Mouse (Mus musculus) MEL (cell line): ENCODE results near the gene Hoxa3. TPM values are rescaled to one million over a fixed set of nuclear protein-coding genes. Genes with fewer than 3 reads are reported as not detected.

ENCODE experiments used
- DNase-seq: peaks from one replicate; pipeline ENCODE4 v3.0.0; 2011; ENCODE audit warnings: low read depth, low spot score
- H3K27ac ChIP-seq: 2 replicates; pipeline ENCODE4 v1.5.1; 2012; ENCODE audit warnings: low read depth, mild to moderate bottlenecking, control low read depth, low read length, moderate library complexity; ENCODE audit not compliant: control insufficient read depth
- H3K27me3 ChIP-seq, 2 experiments: fragments of 150-350 bp in 1 of 2; sonication (generic) in 1 of 2; 2 replicates each; pipeline ENCODE4 v1.6.1; 2012; ENCODE audit warnings: low read length in 2 of 2, mild to moderate bottlenecking in 2 of 2, improper control_type of control experiment in 1 of 2, moderate library complexity in 1 of 2; ENCODE audit not compliant: insufficient read depth in 2 of 2, control insufficient read depth in 1 of 2
- H3K36me3 ChIP-seq, 2 experiments: 2 replicates each; pipeline ENCODE4 v1.6.1; 2012 to 2014; ENCODE audit warnings: low read length in 2 of 2, improper control_type of control experiment in 1 of 2, inconsistent platforms in 1 of 2, mild to moderate bottlenecking in 1 of 2; ENCODE audit not compliant: insufficient read depth in 2 of 2, control insufficient read depth in 1 of 2
- H3K4me1 ChIP-seq, 2 experiments: fragments of 150-350 bp in 1 of 2; sonication (generic) in 1 of 2; 2 replicates each; pipeline ENCODE4 v1.6.1; 2012; ENCODE audit warnings: low read length in 2 of 2, improper control_type of control experiment in 1 of 2, mild to moderate bottlenecking in 1 of 2; ENCODE audit not compliant: insufficient read depth in 2 of 2, control insufficient read depth in 1 of 2
- H3K4me3 ChIP-seq, 2 experiments: fragments of 150-350 bp in 1 of 2; sonication (generic) in 1 of 2; 2 replicates each; pipeline ENCODE4 v1.5.1; 2012; ENCODE audit warnings: low read depth in 2 of 2, low read length in 2 of 2, mild to moderate bottlenecking in 2 of 2, moderate library complexity in 2 of 2, control low read depth in 1 of 2, improper control_type of control experiment in 1 of 2; ENCODE audit not compliant: control insufficient read depth in 1 of 2, insufficient read depth in 1 of 2
- H3K79me2 ChIP-seq: 2 replicates; pipeline ENCODE4 v1.6.1; 2012; ENCODE audit warnings: mild to moderate bottlenecking, low read length, moderate library complexity; ENCODE audit not compliant: control insufficient read depth, poor library complexity, insufficient read depth
- H3K9ac ChIP-seq: 2 replicates; pipeline ENCODE4 v1.6.1; 2012; ENCODE audit warnings: low read depth, mild to moderate bottlenecking, control low read depth, low read length, moderate library complexity; ENCODE audit not compliant: control insufficient read depth, poor library complexity, severe bottlenecking
- H3K9me3 ChIP-seq: fragments of 150-350 bp; sonication (generic); replicated peaks from 2 replicates; pipeline ENCODE4 v1.6.1; 2012; ENCODE audit warnings: mild to moderate bottlenecking, low read length, improper control_type of control experiment, moderate library complexity; ENCODE audit not compliant: insufficient read depth
- BHLHE40 ChIP-seq: IDR thresholded peaks from 2 replicates; pipeline ENCODE4 v1.6.1; 2012; ENCODE audit warnings: low read depth, mild to moderate bottlenecking, inconsistent platforms, low read length, improper control_type of control experiment, borderline replicate concordance
- CHD1 ChIP-seq: IDR thresholded peaks from 2 replicates; pipeline ENCODE4 v1.6.1; 2012; ENCODE audit warnings: low read depth, mild to moderate bottlenecking, inconsistent platforms, low read length, improper control_type of control experiment
- CHD2 ChIP-seq: IDR thresholded peaks from 2 replicates; pipeline ENCODE4 v1.6.1; 2011; ENCODE audit warnings: low read length, improper control_type of control experiment
- CTCF ChIP-seq, 3 experiments: IDR thresholded peaks in 2 of 3; conservative IDR thresholded peaks in 1 of 3; 2 replicates each; pipeline ENCODE4 v1.5.1; 2011 to 2012; ENCODE audit warnings: low read length in 3 of 3, low read depth in 2 of 3, mild to moderate bottlenecking in 2 of 3, improper control_type of control experiment in 1 of 3, inconsistent platforms in 1 of 3, mixed read lengths in 1 of 3, moderate library complexity in 1 of 3; ENCODE audit not compliant: control insufficient read depth in 1 of 3, insufficient read depth in 1 of 3, poor library complexity in 1 of 3, severe bottlenecking in 1 of 3
- EP300 ChIP-seq, 2 experiments: IDR thresholded peaks; 2 replicates each; pipeline ENCODE4 v1.6.1; 2011; ENCODE audit warnings: improper control_type of control experiment in 2 of 2, low read length in 2 of 2, low read depth in 1 of 2, mild to moderate bottlenecking in 1 of 2
- GABPA ChIP-seq: IDR thresholded peaks from 2 replicates; pipeline ENCODE4 v1.6.1; 2012; ENCODE audit warnings: low read depth, mild to moderate bottlenecking, inconsistent platforms, low read length, improper control_type of control experiment, moderate library complexity
- GATA1 ChIP-seq: IDR thresholded peaks from 2 replicates; pipeline ENCODE4 v1.6.1; 2011; ENCODE audit warnings: low read depth, low read length, improper control_type of control experiment
- HCFC1 ChIP-seq: IDR thresholded peaks from 2 replicates; pipeline ENCODE4 v1.6.1; 2012; ENCODE audit warnings: low read depth, mild to moderate bottlenecking, inconsistent platforms, low read length, improper control_type of control experiment, moderate library complexity
- JUND ChIP-seq: IDR thresholded peaks from 2 replicates; pipeline ENCODE4 v1.6.1; 2011; ENCODE audit warnings: low read depth, mild to moderate bottlenecking, improper control_type of control experiment, low read length
- KAT2A ChIP-seq: conservative IDR thresholded peaks from 2 replicates; pipeline ENCODE4 v1.6.1; 2012; ENCODE audit warnings: low read depth, low read length, improper control_type of control experiment, inconsistent platforms
- MAFK ChIP-seq: IDR thresholded peaks from 2 replicates; pipeline ENCODE4 v1.6.1; 2011; ENCODE audit warnings: low read depth, mild to moderate bottlenecking, low read length, improper control_type of control experiment, borderline replicate concordance
- MAZ ChIP-seq: IDR thresholded peaks from 2 replicates; pipeline ENCODE4 v1.6.1; 2012; ENCODE audit warnings: low read depth, mild to moderate bottlenecking, inconsistent platforms, low read length, improper control_type of control experiment
- MXI1 ChIP-seq: IDR thresholded peaks from 2 replicates; pipeline ENCODE4 v1.6.1; 2011; ENCODE audit warnings: mild to moderate bottlenecking, low read depth, low read length, improper control_type of control experiment
- MYB ChIP-seq: IDR thresholded peaks from 2 replicates; pipeline ENCODE4 v1.6.1; 2011; ENCODE audit warnings: mild to moderate bottlenecking, low read depth, low read length, improper control_type of control experiment
- MYC ChIP-seq: IDR thresholded peaks from 2 replicates; pipeline ENCODE4 v1.6.1; 2011; ENCODE audit warnings: low read depth, mild to moderate bottlenecking, low read length, improper control_type of control experiment, moderate library complexity
- NRF1 ChIP-seq: IDR thresholded peaks from 2 replicates; pipeline ENCODE4 v1.6.1; 2014; ENCODE audit warnings: low read depth, mild to moderate bottlenecking, inconsistent platforms, low read length, improper control_type of control experiment, moderate library complexity; ENCODE audit not compliant: poor library complexity, insufficient read depth, severe bottlenecking
- RAD21 ChIP-seq: IDR thresholded peaks from 2 replicates; pipeline ENCODE4 v1.6.1; 2011; ENCODE audit warnings: mild to moderate bottlenecking, low read depth, low read length, improper control_type of control experiment
- TAL1 ChIP-seq: IDR thresholded peaks from 2 replicates; pipeline ENCODE4 v1.6.1; 2012; ENCODE audit warnings: mild to moderate bottlenecking, inconsistent platforms, low read length, moderate library complexity, mixed read lengths
- USF1 ChIP-seq: IDR thresholded peaks from 2 replicates; pipeline ENCODE4 v1.6.1; 2014; ENCODE audit warnings: low read depth, mild to moderate bottlenecking, inconsistent platforms, low read length, improper control_type of control experiment, moderate library complexity
- USF2 ChIP-seq, 2 experiments: IDR thresholded peaks; 2 replicates each; pipeline ENCODE4 v1.6.1; 2011 to 2012; ENCODE audit warnings: improper control_type of control experiment in 2 of 2, low read length in 2 of 2, borderline replicate concordance in 1 of 2, inconsistent platforms in 1 of 2, low read depth in 1 of 2, mild to moderate bottlenecking in 1 of 2; ENCODE audit not compliant: insufficient read depth in 1 of 2
- ZC3H11A ChIP-seq: IDR thresholded peaks from 2 replicates; pipeline ENCODE4 v1.6.1; 2012; ENCODE audit warnings: low read depth, mild to moderate bottlenecking, inconsistent platforms, low read length, improper control_type of control experiment
- ZKSCAN1 ChIP-seq: IDR thresholded peaks from 2 replicates; pipeline ENCODE4 v1.6.1; 2012; ENCODE audit warnings: low read depth, mild to moderate bottlenecking, inconsistent platforms, low read length, improper control_type of control experiment, moderate library complexity
- ZMIZ1 ChIP-seq: IDR thresholded peaks from 2 replicates; pipeline ENCODE4 v1.6.1; 2012; ENCODE audit warnings: low read depth, mild to moderate bottlenecking, inconsistent platforms, low read length, improper control_type of control experiment, moderate library complexity
- ZNF384 ChIP-seq: IDR thresholded peaks from 2 replicates; pipeline ENCODE4 v1.6.1; 2012; ENCODE audit warnings: low read depth, mild to moderate bottlenecking, inconsistent platforms, low read length, improper control_type of control experiment
- polyA plus RNA-seq, 2 experiments: library from polyadenylated mRNA; stranded (reverse) in 1 of 2; unstranded in 1 of 2; fragments of >175 nt in 1 of 2; fragments of >200 nt in 1 of 2; gene quantifications; 2 replicates each; pipeline versions ENCODE4 v1.2.1 to v1.2.4; 2012; ENCODE audit warnings: low replicate concordance in 2 of 2, low read depth in 1 of 2; ENCODE audit not compliant: insufficient read length in 2 of 2, insufficient read depth in 1 of 2, missing spikeins in 1 of 2
- total RNA-seq: library from RNA; depleted of rRNA; stranded (reverse); fragments of 300-350 nt; gene quantifications from 2 replicates; pipeline ENCODE4 v1.2.3, GENCODE M21; 2012

Gene Hoxa3
- total and polyA plus RNA-seq, 3 experiments, result not detected

- DNase-seq, result no peak
- H3K4me1 ChIP-seq, result no peaks in the 10 kb centered on the region
- no peak for TF ChIP-seq KAT2A
- TF ChIP-seq BHLHE40, result no peak
- no peak for TF ChIP-seq MAZ
- TF ChIP-seq, all 39 proteins: peak for 0
- no peaks in the 10 kb centered on the region for H3K9me3 ChIP-seq
- H3K36me3 ChIP-seq, result no peaks in the 10 kb centered on the region
- H3K27ac ChIP-seq, result no peak overlapping the region
- no peak overlapping the region for H3K4me3 ChIP-seq
- H3K9ac ChIP-seq, result no peak overlapping the region
- H3K79me2 ChIP-seq, result no peaks in the 10 kb centered on the region
- no peaks in the 10 kb centered on the region for H3K27me3 ChIP-seq
Observed at GRCm38 (mm10) chr6:52186500-52186899, 26.6 kb downstream of the Hoxa3 start.

GRCm38 (mm10) chr6:52185834-52186233 is 27.3 kb downstream of the Hoxa3 start:
- Histone ChIP-seq H3K27me3 (no peaks in the 10 kb centered on the region), H3K36me3 (no peaks in the 10 kb centered on the region), H3K4me3 (no peak overlapping the region)

GRCm38 (mm10) chr6:52185222-52185621 is 27.9 kb downstream of the Hoxa3 start:
- no peak for DNase-seq
- no peaks in the 10 kb centered on the region for H3K79me2 ChIP-seq
- H3K27me3 ChIP-seq, result no peaks in the 10 kb centered on the region
- no peak overlapping the region for H3K4me3 ChIP-seq
- no peaks in the 10 kb centered on the region for H3K9me3 ChIP-seq
- no peak overlapping the region for H3K9ac ChIP-seq
- no peak for TF ChIP-seq MYB
- no peak for TF ChIP-seq CHD1
- TF ChIP-seq MAZ, result no peak
- no peak for TF ChIP-seq MXI1
- no peak for TF ChIP-seq ZKSCAN1
- H3K4me1 ChIP-seq, result no peaks in the 10 kb centered on the region
- no peak overlapping the region for H3K27ac ChIP-seq
- no peaks in the 10 kb centered on the region for H3K36me3 ChIP-seq

More at GRCm38 (mm10) chr6:52185834-52186233, 27.3 kb downstream of the Hoxa3 start:
- no peak for DNase-seq
- Histone ChIP-seq H3K9ac (no peak overlapping the region), H3K4me1 (no peaks in the 10 kb centered on the region), H3K79me2 (no peaks in the 10 kb centered on the region), H3K9me3 (no peaks in the 10 kb centered on the region), H3K27ac (no peak overlapping the region)
- TF ChIP-seq NRF1 (no peak), ZC3H11A (no peak), JUND (no peak), RAD21 (no peak), BHLHE40 (no peak), USF2 (IDR thresholded peaks at IDR 0.05; ENCODE audit: borderline replicate concordance in 1 of 2, insufficient read depth in 1 of 2, low read depth in 1 of 2, low read length in 2 of 2) (no peak), MYC (no peak), GABPA (no peak), USF1 (no peak), MAFK (no peak), CTCF (IDR thresholded peaks at IDR 0.05 in 2 of 3, conservative IDR thresholded peaks at IDR 0.05 in 1 of 3; ENCODE audit: control insufficient read depth in 1 of 3, insufficient read depth in 1 of 3, low read depth in 2 of 3, low read length in 3 of 3, poor library complexity in 1 of 3, severe bottlenecking in 1 of 3) (no peak), TAL1 (no peak), EP300 (IDR thresholded peaks at IDR 0.05; ENCODE audit: low read depth in 1 of 2, low read length in 2 of 2) (no peak), MAZ (no peak), ZNF384 (no peak), CHD2 (no peak), GATA1 (no peak), HCFC1 (no peak), ZMIZ1 (no peak), CHD1 (no peak)
